Mouse (Mus musculus) ES-E14 (cell line): ENCODE measurements at regions not wholly inside any gene's neighbourhood (a gene's known extent, or its start where the extent isn't known, plus 50 kb on each side); places are given as distances from the start of the nearest gene placed in this dataset.

Experiments
- DNase-seq: peaks from one replicate; pipeline ENCODE4 v3.0.0-alpha.2; 2013; ENCODE audit warnings: low read depth, low spot score
- H3K27ac ChIP-seq: 2 replicates; pipeline ENCODE4 v1.5.1; 2012; ENCODE audit warnings: low read depth, mild to moderate bottlenecking, low read length, moderate library complexity, mixed read lengths; ENCODE audit not compliant: poor library complexity, insufficient read depth, severe bottlenecking
- H3K36me3 ChIP-seq: 2 replicates; pipeline ENCODE4 v1.6.1; 2012; ENCODE audit warnings: mild to moderate bottlenecking, low read length, moderate library complexity, mixed read lengths; ENCODE audit not compliant: control insufficient read depth, poor library complexity, insufficient read depth, severe bottlenecking
- H3K4me1 ChIP-seq, 2 experiments: fragments of 150-350 bp in 1 of 2; sonication (generic) in 1 of 2; 2 replicates each; pipeline ENCODE4 v1.6.1; 2012; ENCODE audit warnings: low read length in 2 of 2, mild to moderate bottlenecking in 1 of 2, mixed read lengths in 1 of 2; ENCODE audit not compliant: control insufficient read depth in 2 of 2, insufficient read depth in 2 of 2, poor library complexity in 1 of 2
- H3K4me3 ChIP-seq, 2 experiments: fragments of 150-350 bp in 1 of 2; sonication (generic) in 1 of 2; 2 replicates each; pipeline ENCODE4 v1.5.1; 2012; ENCODE audit warnings: low read length in 2 of 2, low read depth in 1 of 2, mild to moderate bottlenecking in 1 of 2, mixed read lengths in 1 of 2; ENCODE audit not compliant: insufficient read depth in 1 of 2, poor library complexity in 1 of 2, severe bottlenecking in 1 of 2
- H3K9ac ChIP-seq: 2 replicates; pipeline ENCODE4 v1.6.1; 2012; ENCODE audit warnings: low read depth, mild to moderate bottlenecking, low read length, mixed read lengths; ENCODE audit not compliant: poor library complexity, insufficient read depth, severe bottlenecking
- H3K9me3 ChIP-seq: fragments of 150-350 bp; sonication (generic); 2 replicates; pipeline ENCODE4 v1.6.1; 2012; ENCODE audit warnings: low read depth, mild to moderate bottlenecking, low read length; ENCODE audit not compliant: control insufficient read depth, insufficient read depth
- CHD2 ChIP-seq: IDR thresholded peaks from 2 replicates; pipeline ENCODE4 v1.6.1; 2014; ENCODE audit warnings: mild to moderate bottlenecking, low read depth, low read length, inconsistent platforms
- HCFC1 ChIP-seq: IDR thresholded peaks from 2 replicates; pipeline ENCODE4 v1.6.1; 2012; ENCODE audit warnings: low read length, inconsistent platforms, borderline replicate concordance; ENCODE audit not compliant: insufficient read depth
- MAFK ChIP-seq: IDR thresholded peaks from 2 replicates; pipeline ENCODE4 v1.6.1; 2014; ENCODE audit warnings: mild to moderate bottlenecking, low read depth, low read length, inconsistent platforms; ENCODE audit not compliant: insufficient read depth
- ZC3H11A ChIP-seq: IDR thresholded peaks from 2 replicates; pipeline ENCODE4 v1.6.1; 2012; ENCODE audit warnings: low read depth, mild to moderate bottlenecking, inconsistent platforms, low read length, borderline replicate concordance
- ZNF384 ChIP-seq: IDR thresholded peaks from 2 replicates; pipeline ENCODE4 v1.6.1; 2012; ENCODE audit warnings: low read depth, low read length, inconsistent platforms
- in situ Hi-C, 2 experiments: fragments of 600-800 bp; cut with MboI; formaldehyde crosslinking; loops; one replicate each; pipeline ENCODE4 v1.15.1; 2025; ENCODE audit warnings: low sequenced_read_pairs in 2 of 2, inconsistent platforms in 1 of 2; ENCODE audit not compliant: unreplicated experiment in 2 of 2

DNA sequence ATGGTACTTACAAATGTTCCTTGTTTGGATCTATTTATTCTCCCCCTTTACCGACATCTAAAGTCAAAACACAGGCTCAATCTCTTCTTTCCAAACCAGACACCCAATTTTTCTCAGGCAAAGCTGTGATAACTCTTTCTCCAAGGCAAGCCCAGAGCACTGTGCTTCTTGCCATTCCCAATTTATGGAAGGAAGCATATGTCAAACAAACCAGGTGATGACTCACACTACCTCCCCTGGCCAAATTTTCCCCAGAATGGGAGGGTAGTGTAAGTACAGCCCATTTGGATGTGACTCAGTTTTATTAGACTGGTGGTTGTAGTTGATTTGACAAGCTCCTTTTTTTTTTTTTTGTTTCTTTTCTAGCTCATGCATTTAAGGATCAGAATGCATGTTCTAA, 313.0 kb downstream of the Tex13c3 start:
- Histone ChIP-seq H3K4me3 (no peak overlapping the region), H3K36me3 (no peaks in the 10 kb centered on the region; the same call in 1 of the 2 replicates), H3K9ac (no peak overlapping the region), H3K9me3 (no peaks in the 10 kb centered on the region), H3K27ac (no peak overlapping the region), H3K4me1 (no peaks in the 10 kb centered on the region)
- DNase-seq, result no peak
- no peak for TF ChIP-seq CHD2
- TF ChIP-seq MAFK, result no peak
- TF ChIP-seq ZNF384, result no peak
- no peak for TF ChIP-seq HCFC1
- no peak for TF ChIP-seq ZC3H11A
- in situ Hi-C loops, result no loop called here

DNA sequence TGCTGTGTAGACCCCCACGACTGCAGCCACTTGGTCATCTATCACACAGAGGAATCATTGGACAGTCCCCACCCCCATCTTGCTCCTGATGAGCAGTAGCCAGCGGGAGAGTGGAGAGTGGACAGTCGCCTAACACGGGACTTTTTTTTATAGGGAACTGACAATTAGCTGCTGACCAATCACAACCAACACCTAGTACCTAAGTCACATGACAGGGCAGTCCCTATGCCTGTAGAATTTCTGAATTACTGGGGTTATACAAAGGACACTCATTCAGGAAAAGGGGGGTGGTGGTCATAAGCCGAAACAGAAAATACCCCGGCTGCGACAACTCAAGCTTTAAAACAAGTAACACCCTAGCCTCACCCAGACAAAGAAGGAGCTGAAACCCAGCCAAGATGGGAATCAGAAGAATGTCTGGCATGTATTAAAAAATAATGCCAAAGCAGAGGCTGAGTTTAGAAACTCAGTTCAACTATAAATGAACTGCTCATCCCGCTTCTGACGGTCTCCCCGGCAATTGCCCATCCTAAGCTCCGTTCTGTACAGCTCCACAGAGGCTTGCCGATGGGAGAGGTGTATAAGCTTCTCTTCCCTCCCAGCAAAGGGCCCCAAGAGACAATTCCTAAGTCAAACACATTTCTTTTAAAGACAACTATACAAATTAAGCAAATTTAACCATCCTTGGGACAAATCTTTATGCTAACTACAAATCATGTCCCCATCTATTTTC, 313.8 kb downstream of the Tex13c3 start:
- H3K36me3 ChIP-seq, result no peaks in the 10 kb centered on the region; the same call in 1 of the 2 replicates
- no peak overlapping the region for H3K27ac ChIP-seq
- no peak for DNase-seq
- H3K4me1 ChIP-seq, result no peaks in the 10 kb centered on the region
- H3K9ac ChIP-seq, result no peak overlapping the region
- TF ChIP-seq ZC3H11A, result no peak
- TF ChIP-seq ZNF384, result no peak
- TF ChIP-seq CHD2, result no peak
- TF ChIP-seq HCFC1, result no peak
- TF ChIP-seq MAFK, result no peak
- H3K9me3 ChIP-seq, result no peaks in the 10 kb centered on the region
- no peak overlapping the region for H3K4me3 ChIP-seq
- in situ Hi-C loops, result no loop called here

DNA sequence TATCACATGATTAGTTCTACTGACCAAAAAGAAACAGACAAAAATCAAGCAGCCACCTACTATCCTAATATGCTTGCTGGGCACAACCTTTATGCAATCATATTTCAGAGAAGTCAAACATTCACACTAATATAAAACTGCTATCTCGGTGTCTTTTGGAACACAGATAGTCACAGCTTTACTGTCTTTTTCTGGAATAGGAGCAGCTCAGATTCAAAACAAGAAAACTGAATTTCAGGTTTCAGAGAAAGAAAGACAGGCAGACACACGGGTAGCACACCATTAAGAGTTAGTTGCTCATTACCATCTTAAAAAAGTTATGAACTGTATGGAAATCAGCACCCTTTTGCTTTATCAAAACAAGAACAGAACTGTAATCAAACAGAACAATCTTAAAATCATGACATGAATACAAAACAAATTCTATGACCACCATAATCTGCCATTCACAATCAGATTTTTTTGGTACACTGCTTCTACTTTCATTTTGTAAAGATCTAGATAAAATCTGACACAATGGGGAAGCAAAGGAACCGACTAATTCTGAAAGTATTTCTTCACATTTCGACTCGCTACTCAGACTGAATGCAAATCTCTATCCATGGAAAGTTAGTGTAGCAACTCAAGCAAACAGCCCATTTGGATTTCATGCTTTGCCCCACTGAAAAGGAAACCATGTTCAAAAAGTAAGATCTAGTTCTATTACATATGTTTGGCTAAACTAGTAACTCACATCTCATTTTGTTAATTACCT, 315.1 kb downstream of the Tex13c3 start:
- H3K9me3 ChIP-seq, result no peaks in the 10 kb centered on the region
- H3K36me3 ChIP-seq, result no peaks in the 10 kb centered on the region; the same call in 1 of the 2 replicates
- H3K9ac ChIP-seq, result no peak overlapping the region
- in situ Hi-C loops, result no loop called here
- no peaks in the 10 kb centered on the region for H3K4me1 ChIP-seq
- TF ChIP-seq ZC3H11A (no peak), ZNF384 (no peak), CHD2 (no peak), MAFK (no peak), HCFC1 (no peak)
- no peak for DNase-seq
- H3K27ac ChIP-seq, result no peak overlapping the region
- H3K4me3 ChIP-seq, result no peak overlapping the region

DNA sequence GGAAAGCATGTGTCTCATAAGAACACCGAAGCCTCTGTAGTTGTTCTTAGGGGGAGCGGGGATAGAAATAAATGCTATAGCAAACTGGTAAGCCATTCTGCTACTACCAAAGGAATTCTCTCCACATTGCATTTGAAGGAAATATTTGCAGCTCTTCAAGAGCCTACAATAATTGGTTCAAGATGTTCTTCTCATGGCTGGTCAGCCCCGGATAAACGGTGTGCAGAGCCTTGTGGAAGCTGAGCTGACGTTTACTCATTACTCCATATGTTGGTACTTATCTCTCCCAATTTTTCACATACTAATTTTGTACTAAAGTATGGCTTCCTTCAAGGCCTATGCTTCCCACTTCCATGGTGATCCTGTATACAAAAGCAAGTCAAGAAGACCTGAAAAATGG, 317.0 kb downstream of the Tex13c3 start:
- DNase-seq, result no peak
- Histone ChIP-seq H3K27ac (no peak overlapping the region), H3K4me1 (no peaks in the 10 kb centered on the region), H3K36me3 (no peaks in the 10 kb centered on the region; the same call in 1 of the 2 replicates), H3K4me3 (no peak overlapping the region), H3K9me3 (no peaks in the 10 kb centered on the region), H3K9ac (no peak overlapping the region)
- in situ Hi-C loops, result no loop called here
- TF ChIP-seq CHD2 (no peak), ZC3H11A (no peak), ZNF384 (no peak), MAFK (no peak), HCFC1 (no peak)
